Mouse (Mus musculus) lung, postnatal 0 days (tissue): ENCODE measurements around the gene Fat3.

Source experiments
- CTCF ChIP-seq: IDR thresholded peaks from 2 replicates; pipeline ENCODE4 v1.5.1; 2016; ENCODE audit warnings: antibody characterized with exemption, mild to moderate bottlenecking
- EP300 ChIP-seq: IDR thresholded peaks from 2 replicates; pipeline ENCODE4 v1.6.1; 2016; ENCODE audit warnings: antibody characterized with exemption, mild to moderate bottlenecking, control low read depth

- TF ChIP-seq CTCF (no peak), EP300 (no peak)
Observed at GRCm38 (mm10) chr9:16153580-16153930, 347.5 kb downstream of the Fat3 start.
